Mouse (Mus musculus) E14TG2a.4 (cell line): Measurements from ENCODE around the gene Col11a2.
A peak's percentile ranks its signal among the peaks of the same experiment; 100 is the strongest.

Experiments
- H3K27me3 ChIP-seq: 2 replicates; pipeline ENCODE4 v1.6.1; 2014; ENCODE audit warnings: low read length, control low read depth; ENCODE audit not compliant: insufficient read depth
- H3K36me3 ChIP-seq: 2 replicates; pipeline ENCODE4 v1.6.1; 2014; ENCODE audit warnings: low read length, control low read depth; ENCODE audit not compliant: insufficient read depth
- H3K4me1 ChIP-seq: replicated peaks from 2 replicates; pipeline ENCODE4 v1.6.1; 2014; ENCODE audit warnings: low read depth, low read length, control low read depth
- H3K4me3 ChIP-seq: replicated peaks from 2 replicates; pipeline ENCODE4 v1.5.1; 2014; ENCODE audit warnings: mild to moderate bottlenecking, low read length
- H3K9me3 ChIP-seq: 2 replicates; pipeline ENCODE4 v1.6.1; 2014; ENCODE audit warnings: low read length, control low read depth
- CTCF ChIP-seq: conservative IDR thresholded peaks from 2 replicates; pipeline ENCODE4 v1.5.1; 2014; ENCODE audit warnings: low read length
- NANOG ChIP-seq: IDR thresholded peaks from 2 replicates; pipeline ENCODE4 v1.6.1; 2014; ENCODE audit warnings: borderline replicate concordance, low read length, mixed read lengths
- POU5F1 ChIP-seq: IDR thresholded peaks from 2 replicates; pipeline ENCODE4 v1.6.1; 2014; ENCODE audit warnings: low read length, borderline replicate concordance

Col11a2 gene

GRCm38 (mm10) chr17:34077549-34077948 lies 38.3 kb downstream of the Col11a2 start:
- no peaks in the 10 kb centered on the region for H3K36me3 ChIP-seq
- peaks cover 37% of the 10 kb centered on the region for H3K4me1 ChIP-seq
- H3K9me3 ChIP-seq = no peaks in the 10 kb centered on the region
- no peak overlapping the region for H3K4me3 ChIP-seq
- H3K27me3 ChIP-seq = peaks cover 33% of the 10 kb centered on the region
- TF ChIP-seq CTCF (peak; percentile 83), NANOG (no peak)

DNA sequence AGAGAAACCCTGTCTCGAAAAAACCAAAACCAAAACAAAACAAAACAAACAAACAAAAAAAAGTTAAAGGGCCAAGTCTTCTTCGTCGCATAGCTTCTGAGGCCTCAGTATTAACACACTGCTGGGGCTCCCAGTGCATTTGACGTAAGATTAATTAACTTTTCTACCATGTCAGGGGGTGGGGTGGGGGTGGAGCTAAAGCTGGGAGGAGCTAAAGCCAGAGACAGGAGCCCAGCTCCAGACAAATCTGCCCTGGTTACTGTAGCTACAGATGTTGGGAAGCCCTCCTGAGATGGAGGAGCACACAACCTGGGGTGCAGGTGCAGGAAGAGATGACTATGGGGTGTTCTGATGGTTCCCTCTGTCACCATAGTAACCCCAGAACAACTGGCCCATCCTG lies 38.9 kb downstream of the Col11a2 start:
- no peak overlapping the region for H3K4me3 ChIP-seq
- peaks cover 43% of the 10 kb centered on the region for H3K4me1 ChIP-seq
- TF ChIP-seq NANOG (no peak), POU5F1 (no peak), CTCF (no peak)
- peaks cover 33% of the 10 kb centered on the region for H3K27me3 ChIP-seq
- no peaks in the 10 kb centered on the region for H3K36me3 ChIP-seq
- H3K9me3 ChIP-seq = no peaks in the 10 kb centered on the region

GRCm38 (mm10) chr17:34079002-34079401 lies 39.8 kb downstream of the Col11a2 start:
- no peaks in the 10 kb centered on the region for H3K9me3 ChIP-seq
- H3K4me3 ChIP-seq = no peak overlapping the region
- H3K4me1 ChIP-seq = peaks cover 49% of the 10 kb centered on the region
- no peak for TF ChIP-seq CTCF
- TF ChIP-seq POU5F1 = no peak
- TF ChIP-seq NANOG = no peak
- H3K36me3 ChIP-seq = no peaks in the 10 kb centered on the region
- peaks cover 26% of the 10 kb centered on the region for H3K27me3 ChIP-seq

DNA sequence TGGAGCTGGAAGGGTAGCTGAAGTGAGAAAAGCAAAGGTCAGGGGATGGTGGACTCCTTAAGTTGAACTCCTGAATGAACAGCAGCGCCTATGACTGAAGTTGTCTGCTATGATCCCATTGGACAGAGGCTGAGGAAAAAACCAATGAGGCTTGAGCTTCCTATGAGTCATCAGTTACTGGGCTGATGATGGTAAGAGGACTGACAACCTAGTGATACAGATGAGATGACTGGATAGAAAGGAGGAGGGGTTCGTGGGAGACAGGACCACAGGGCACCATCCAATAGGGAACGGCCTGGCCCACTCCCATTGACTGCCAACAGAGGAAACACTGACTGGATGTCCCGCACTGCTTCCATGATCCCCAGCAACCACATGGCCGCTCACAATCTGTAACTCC lies 40.4 kb downstream of the Col11a2 start:
- Histone ChIP-seq H3K27me3 (peaks cover 26% of the 10 kb centered on the region), H3K4me3 (no peak overlapping the region), H3K36me3 (no peaks in the 10 kb centered on the region), H3K4me1 (peaks cover 55% of the 10 kb centered on the region), H3K9me3 (no peaks in the 10 kb centered on the region)
- TF ChIP-seq POU5F1 (no peak), CTCF (no peak), NANOG (no peak)

GRCm38 (mm10) chr17:34083104-34083503 lies 43.9 kb downstream of the Col11a2 start:
- Histone ChIP-seq H3K4me1 (peaks cover 68% of the 10 kb centered on the region), H3K36me3 (no peaks in the 10 kb centered on the region), H3K9me3 (no peaks in the 10 kb centered on the region), H3K4me3 (peak overlapping the region; percentile 45), H3K27me3 (peaks cover 21% of the 10 kb centered on the region)
- TF ChIP-seq POU5F1 (no peak), NANOG (no peak), CTCF (no peak)

DNA sequence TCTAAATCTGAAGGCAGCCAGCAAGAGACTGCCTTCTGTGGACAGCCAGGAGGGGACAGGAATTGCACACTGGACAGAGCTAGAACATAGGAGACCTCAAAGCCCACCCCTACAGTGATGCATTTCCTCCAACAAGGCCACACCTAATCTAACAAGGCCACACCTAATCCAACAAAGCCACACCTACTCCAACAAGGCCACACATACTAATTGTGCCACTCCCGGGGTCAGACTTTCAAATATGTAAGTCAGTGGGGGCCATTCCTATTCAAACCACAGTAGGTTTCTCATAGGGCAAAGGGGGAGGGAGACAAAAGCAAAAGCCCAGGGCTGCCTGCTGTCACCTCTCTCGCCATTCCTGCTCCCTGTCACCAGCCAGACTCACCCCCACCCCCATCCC lies 48.1 kb downstream of the Col11a2 start:
- Histone ChIP-seq H3K4me1 (peaks cover 70% of the 10 kb centered on the region), H3K36me3 (no peaks in the 10 kb centered on the region), H3K4me3 (no peak overlapping the region), H3K27me3 (peaks cover 21% of the 10 kb centered on the region), H3K9me3 (no peaks in the 10 kb centered on the region)
- TF ChIP-seq NANOG = no peak
- no peak for TF ChIP-seq POU5F1
- TF ChIP-seq CTCF = no peak

DNA sequence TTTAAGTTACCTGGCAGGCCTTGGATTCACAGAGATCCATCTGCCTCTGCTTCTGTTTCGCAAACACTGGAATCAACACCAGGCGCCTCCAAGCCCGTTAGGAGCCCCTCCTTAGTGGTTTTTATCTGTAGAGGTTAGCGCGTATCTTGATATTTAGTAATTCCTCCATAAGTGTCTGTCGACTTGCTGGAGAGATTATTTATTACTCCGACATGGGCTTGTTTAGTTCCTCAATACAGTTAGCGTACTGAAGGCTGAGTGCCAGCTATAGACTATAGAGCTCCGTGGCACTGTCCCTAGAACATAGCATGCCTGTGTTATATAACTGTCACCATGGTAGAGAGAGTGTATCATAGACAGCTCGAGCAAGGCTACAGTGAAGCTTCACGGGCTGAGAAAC lies 48.9 kb downstream of the Col11a2 start:
- Histone ChIP-seq H3K9me3 (no peaks in the 10 kb centered on the region), H3K4me3 (no peak overlapping the region), H3K36me3 (no peaks in the 10 kb centered on the region), H3K27me3 (peaks cover 21% of the 10 kb centered on the region), H3K4me1 (peaks cover 70% of the 10 kb centered on the region)
- no peak for TF ChIP-seq POU5F1
- no peak for TF ChIP-seq CTCF
- TF ChIP-seq NANOG = no peak

DNA sequence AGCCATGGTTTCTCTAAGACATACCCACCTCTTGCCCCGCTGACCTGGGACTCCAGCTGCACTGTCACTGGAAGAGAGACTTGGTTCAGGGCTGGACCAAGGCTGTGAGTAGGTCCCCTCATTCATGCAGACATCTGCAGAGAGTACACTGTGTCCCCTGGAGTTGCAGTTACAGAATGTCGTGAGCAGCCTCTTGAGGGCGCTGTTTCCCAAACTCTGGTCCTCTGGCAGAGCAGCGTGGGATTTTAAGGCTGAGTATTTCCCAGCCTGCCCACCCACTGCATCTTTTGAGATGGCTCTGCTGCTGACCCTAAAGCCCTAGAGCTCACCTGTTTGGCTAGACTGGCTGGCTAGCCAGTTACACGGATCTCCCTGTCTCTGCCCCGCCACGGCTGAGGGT lies 51.7 kb downstream of the Col11a2 start:
- no peaks in the 10 kb centered on the region for H3K36me3 ChIP-seq

GRCm38 (mm10) chr17:34092197-34092875 lies 53.1 kb downstream of the Col11a2 start, which contains the start of gene H2-Oa:
TSS of gene H2-Oa (plus strand) at chr17:34092340.
- H3K4me1 ChIP-seq = peaks cover 46% of the 10 kb centered on the region
- H3K36me3 ChIP-seq = no peaks in the 10 kb centered on the region
- TF ChIP-seq POU5F1 (no peak), CTCF (no peak), NANOG (no peak)
- H3K9me3 ChIP-seq = peaks cover 13% of the 10 kb centered on the region
- peaks cover 7% of the 10 kb centered on the region; the same call in 1 of the 2 replicates for H3K27me3 ChIP-seq
- H3K4me3 ChIP-seq = peak within 1 kb of the TSS; percentile 32; the same call in 1 of the 2 replicates

More for the DNA sequence above, 51.7 kb downstream of the Col11a2 start:
- Histone ChIP-seq H3K9me3 (peaks cover 13% of the 10 kb centered on the region), H3K4me1 (peaks cover 52% of the 10 kb centered on the region), H3K27me3 (peaks cover 12% of the 10 kb centered on the region), H3K4me3 (peak overlapping the region; percentile 32; the same call in 1 of the 2 replicates)
- peak; percentile 65 for TF ChIP-seq CTCF
- no peak for TF ChIP-seq NANOG
